Mouse (Mus musculus): ENCODE data around the gene Naif1.

Gene Naif1

DNA sequence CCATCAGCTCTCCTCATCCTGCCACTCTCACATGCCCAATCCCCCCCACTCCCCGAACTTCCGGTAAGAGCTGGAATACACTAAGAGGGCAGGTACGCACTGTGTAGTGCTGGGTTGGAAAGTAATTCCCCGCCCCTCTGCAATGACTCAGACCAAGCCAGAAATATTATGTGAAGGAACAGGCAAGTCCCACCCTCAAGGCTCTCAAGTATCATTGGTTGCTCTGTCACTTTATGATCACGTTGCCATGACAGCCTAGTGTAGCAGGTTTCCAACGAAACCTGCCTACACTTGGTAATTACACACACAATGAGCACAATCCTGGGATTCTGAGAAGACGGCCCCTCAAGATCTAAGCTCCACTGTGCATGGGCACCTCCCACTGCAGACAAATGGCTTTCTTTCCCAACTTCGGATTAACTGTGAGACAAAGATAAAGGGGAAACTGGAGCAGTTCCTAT is 22.0 kb upstream of the Naif1 start:
- peak; percentile 84 for DNase-seq

DNA sequence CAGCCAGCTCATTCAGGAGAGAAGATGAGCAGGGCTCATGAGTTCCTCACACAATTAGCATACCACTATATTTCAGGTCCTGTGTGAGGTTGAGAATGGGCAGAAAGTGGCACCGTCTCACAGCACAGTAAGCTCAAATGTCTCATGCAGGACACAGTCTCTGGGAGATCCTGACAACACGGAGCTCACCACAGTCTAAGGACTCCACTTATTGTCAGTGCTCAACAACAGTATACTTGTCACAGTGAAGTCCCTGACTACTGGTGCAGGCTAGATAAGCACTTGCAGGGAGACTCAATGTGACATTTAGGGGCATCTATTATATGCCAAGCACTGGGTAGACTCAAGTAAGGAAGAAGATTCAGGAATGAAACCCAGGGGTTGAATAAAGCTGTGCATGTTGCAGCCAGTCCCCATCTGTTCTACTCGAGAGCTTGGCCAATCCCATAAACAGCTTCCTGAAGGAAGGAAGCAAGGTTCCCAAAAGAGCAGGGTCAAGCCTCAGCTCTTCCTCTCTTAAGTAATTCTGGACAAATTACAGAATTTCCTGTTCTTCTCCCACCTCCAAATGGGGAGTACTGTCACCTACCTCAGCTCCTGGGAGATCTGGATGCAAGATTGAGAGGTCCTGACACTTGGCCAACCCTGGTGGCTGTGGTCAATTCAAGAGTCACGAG is 20.9 kb upstream of the Naif1 start:
- no peak for DNase-seq

DNA sequence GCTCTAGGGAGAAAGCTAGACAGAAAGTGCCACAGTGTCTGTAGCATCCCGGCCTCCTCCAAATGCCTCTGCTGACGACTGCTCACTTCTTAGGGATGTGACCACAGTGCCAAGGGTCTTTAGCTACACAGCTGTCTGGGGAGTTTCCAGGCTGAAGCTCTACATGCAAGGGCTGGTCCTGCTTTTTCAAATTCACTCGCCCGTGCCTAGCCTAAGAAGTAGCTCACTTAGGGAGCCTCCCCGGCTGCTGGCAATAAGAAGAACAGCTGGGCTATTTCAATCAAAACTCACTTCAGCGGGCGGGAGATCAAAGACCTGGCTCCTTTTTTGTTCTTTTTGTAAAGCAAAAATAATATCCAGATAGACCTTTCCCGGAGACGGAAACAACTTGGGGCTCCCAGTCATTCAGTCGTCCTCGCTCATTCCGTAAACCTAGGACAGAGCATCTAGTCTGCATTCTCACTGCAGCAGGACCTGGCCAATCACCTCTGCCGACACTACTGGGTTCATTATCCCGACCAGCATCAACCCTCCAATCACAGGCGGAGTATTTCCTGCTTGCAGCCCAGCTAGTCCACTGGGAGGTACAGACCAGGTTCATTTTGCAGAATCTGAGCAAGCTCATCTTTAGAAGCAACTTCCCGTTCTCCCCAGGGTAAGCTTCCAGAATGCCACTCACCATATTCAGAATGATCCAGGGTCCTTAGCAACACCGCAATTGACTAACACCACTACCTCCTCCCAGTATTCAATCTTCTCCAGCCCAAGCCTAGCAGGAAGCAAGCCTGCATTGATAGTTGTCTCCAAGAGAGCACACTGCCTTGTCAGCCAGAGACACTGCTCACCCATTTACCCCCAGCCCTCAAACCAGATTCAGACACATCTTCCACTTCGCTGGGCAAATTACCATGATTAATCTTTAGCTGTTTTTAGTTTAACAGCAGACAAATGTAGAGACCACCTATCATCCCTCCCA is 19.3 kb upstream of the Naif1 start:
- DNase-seq, result peak; percentile 93

GRCm38 (mm10) chr2:32436686-32437372 is 13.4 kb upstream of the Naif1 start:
- no peak for DNase-seq

- no peak for DNase-seq
Observed at GRCm38 (mm10) chr2:32437612-32438166, 12.6 kb upstream of the Naif1 start.

DNA sequence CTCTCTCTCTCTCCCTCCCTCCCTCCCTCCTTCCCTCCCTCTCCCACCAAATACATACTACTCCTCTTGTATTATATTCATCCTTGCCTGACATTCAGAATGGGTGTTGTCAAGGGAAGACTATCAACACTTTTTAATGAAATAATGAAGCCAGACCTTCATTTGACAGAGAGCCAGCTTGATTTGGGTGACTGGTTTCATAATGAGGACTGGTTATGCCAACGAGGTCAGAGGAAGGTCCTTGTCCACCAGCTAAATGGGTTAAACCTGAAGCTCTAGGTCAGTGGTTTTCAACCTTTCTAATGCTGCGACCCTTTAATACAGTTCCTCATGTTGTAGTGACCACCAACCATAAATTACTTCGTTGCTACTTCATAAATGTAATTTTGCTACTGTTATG is 11.5 kb upstream of the Naif1 start:
- no peak for DNase-seq

DNA sequence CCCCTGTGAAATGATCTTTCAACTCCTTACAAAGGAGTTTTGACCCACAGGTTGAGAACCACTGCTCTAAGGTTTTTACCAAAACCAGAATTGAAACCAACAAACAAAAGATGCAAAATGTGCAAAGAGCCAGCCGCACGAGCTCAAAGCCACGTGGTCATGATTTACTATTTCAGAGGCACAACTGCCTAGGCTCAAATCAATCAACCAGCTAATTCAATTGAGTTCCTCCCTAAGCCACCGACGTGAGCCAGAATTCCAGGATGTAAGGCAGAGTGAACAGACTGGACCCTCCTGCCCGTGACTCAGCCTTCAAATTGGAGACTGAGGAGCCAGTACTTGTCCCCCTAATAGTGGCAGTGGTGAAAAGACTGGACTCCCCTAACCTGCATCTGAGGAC is 11.1 kb upstream of the Naif1 start:
- DNase-seq, result no peak

DNA sequence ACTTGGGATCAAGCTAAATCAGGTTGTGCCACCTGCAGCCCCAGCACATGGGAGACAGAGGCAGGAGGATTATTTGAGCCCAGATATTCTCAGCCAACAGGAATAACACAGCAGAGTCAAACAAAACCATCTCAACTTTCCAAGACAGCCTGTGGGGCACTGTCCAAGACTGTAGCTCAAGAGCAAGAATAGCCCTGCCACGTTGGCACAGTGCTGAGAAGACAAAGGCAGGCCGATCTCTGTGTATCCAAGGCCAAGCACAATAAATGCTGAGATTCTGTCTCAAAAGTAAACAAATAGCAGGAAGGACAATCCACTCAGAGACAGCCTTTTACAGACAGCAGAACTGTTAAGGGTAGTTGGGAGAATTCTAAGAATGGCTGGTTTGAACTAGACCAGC is 10.1 kb upstream of the Naif1 start:
- no peak for DNase-seq

- no peak for DNase-seq
Observed at GRCm38 (mm10) chr2:32440632-32441031, 9.6 kb upstream of the Naif1 start.

DNA sequence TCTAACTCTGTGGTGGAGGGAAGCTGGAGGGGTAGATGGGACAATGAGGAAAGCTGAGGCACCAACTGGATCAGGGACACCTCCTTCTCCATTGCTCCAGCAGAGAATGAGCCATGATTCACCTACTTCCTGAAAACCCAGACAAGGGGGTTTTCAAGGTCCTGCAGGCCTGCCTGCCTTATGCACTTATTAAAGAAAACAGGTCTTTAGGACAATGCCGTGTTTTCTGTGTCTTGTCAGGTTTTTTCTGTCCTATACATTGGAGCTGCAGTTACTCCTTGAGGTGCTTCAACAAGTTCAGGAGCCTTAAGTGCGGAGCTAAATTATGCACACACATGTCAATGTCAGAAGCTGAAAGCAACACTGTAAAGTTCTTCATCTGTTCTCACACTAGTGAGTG is 8.7 kb upstream of the Naif1 start:
- DNase-seq, result no peak

DNA sequence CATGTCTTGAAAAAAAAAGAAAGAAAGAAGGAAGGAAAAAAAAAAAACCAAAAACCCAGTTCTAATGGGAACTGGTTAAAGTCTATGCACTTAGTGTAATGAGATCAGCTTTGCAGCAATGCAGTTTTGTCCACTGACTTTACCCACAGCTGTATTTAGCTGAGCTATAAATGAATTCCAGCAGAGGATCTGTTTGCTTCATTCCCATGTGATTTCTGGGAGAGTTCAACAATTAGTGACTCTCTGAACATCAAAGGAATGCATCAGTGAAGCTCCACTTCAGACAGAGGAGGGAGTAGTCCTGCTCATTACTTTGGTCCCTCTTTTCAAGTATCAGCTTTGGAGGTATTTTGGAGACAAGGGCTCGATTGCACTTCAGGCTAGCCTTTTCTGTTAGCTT is 4.7 kb upstream of the Naif1 start:
- no peak for DNase-seq

GRCm38 (mm10) chr2:32447264-32447936 is 2.9 kb upstream of the Naif1 start:
- DNase-seq, result peak; percentile 55

GRCm38 (mm10) chr2:32448480-32448879 is 1.8 kb upstream of the Naif1 start:
- no peak for DNase-seq

DNA sequence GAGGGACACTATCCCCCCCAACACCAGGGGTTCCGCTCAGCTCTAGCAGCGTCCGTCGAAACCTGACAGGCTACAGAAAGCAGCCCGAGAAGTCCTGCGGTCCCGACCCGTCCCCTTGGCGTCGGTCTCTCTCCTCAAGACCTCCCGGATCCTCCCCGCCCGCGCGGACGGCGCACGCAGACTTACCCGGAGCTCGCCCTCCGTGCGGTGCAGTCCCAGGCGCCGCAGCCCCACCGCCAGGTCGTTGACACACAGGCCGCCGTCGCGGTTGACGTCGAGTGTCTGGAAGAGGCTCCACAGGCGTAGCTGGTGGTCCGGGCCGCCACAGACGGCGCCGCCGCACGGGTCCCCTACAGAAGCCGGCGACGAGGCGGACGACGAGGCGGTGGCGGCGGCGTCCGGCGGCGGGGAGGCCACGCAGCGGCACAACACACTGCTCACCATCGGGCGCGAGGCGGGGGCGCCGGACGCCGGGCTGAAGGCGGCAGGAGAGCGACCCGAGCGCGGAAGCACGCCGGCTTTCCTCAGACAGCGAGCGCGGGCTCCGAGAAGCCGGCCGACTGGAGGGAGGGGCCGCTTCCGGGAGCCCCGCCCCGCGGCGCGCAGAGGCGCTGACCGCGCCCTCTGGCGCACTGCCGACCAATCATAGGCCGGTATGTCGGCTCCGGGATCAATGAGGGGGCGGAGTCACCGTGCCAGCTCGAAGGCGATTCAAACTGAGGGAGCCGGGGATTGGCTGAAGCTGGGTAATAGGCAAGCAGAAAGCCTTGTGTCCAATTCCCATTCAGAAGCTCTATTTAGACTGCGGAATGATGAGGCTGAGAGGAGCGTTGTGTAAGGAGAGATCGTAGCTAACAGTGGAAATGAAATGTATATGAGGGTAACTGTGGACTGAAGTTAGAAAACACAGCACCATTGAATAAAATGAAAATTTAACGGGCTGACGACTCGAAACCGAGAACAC is 906 bp downstream of the Naif1 start, which contains the start of gene Slc25a25:
Slc25a25 (minus strand) TSS at position 565 of the 964 bp plus-strand sequence.
- peak; percentile 98 for DNase-seq

DNA sequence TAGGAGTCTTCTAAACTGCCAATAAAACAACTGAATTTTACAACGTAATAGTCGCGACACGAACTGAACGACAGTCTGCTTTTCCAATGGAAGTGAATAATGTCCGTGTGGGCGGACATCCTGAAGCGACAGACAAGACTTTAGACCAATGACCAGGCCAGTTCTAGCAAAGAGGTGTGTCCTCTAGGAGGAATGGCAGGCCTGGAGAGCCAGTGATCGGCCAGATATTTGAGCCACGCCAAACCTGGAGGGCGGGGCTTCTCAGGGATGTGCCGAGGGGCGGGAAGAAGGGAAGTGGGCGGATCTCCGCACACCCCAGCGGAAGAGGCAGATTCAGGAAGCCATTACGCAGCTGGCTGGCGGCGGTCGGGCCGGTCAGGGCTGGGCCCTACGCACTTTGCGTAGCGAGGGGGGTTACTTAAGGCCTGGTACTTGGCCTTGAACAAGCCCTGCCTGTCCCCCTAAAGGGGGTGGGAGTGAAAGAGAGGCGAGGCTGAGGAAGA is 1.7 kb downstream of the Naif1 start:
- DNase-seq, result peak; percentile 99

- DNase-seq, result no peak
Observed at GRCm38 (mm10) chr2:32452441-32452971, 2.2 kb downstream of the Naif1 start.

DNA sequence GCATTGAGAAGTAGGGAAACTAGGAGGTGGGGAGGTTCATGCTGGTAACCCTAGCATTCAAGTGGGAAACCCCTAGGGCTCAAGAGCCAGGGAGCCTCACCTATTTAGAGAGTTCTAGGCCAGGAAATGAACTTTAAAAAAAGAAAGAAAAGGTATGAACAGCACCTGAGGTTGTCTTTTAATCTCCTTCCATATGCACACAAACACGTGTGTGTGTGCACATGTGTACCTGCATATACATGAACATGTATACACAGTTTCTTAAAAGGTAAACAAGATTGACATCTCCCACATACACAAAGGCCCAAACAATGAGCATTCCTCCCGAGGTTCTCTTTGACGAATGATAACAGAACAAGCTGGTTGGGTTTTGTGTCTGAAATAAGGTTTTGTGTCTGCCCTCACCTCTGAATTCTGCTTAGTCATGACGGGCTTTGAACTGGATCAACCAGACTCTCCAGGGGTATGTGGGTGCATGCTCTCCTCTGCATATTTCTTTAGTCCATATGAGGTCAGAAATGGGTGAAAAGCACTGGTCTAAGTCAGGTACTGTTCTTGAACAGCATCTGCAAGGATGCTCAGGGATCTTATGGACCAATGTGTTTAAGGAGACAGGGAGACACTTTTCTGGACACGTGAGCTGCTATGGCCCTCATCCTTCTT is 3.5 kb downstream of the Naif1 start:
- no peak for DNase-seq

GRCm38 (mm10) chr2:32454633-32455032 is 4.4 kb downstream of the Naif1 start:
- no peak for DNase-seq

DNA sequence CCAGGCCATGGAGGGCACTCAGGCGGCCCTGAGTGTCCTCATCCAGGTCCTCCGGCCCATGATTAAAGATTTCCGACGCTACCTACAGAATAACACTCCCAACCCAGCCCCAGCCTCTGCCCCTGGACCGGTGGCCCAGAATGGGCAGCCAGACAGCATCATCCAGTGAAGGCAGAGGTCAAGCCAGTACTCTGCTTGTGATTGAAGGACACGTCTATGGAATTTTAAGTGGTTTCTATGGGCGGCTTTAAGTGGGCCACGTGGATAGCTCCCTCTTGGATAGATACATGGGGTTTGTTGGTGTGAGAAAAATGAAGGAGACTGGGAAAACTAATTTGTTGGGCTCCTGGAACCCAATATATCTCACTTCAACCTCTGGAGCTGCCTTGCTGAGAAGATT is 4.8 kb downstream of the Naif1 start:
- DNase-seq, result no peak

GRCm38 (mm10) chr2:32458300-32458699 is 8.0 kb downstream of the Naif1 start:
- DNase-seq, result no peak

All from right cerebral cortex, adult 18-20 months (tissue).